Mouse (Mus musculus) forebrain, embryonic 16.5 days (tissue): ENCODE data around the gene Gsk3b. TPM values are rescaled to one million over a fixed set of nuclear protein-coding genes. Genes with fewer than 3 reads are reported as not detected.
"Not testable (repeated sequence)": the region's sequence is repeated elsewhere in the genome, so short reads cannot be mapped to it uniquely, and the experiment has no call there.

Source experiments
- ATAC-seq: fragments of 200-750 bp; cut with Nextera tagmentation; 2 replicates; pipeline ENCODE4 v1.8.0; 2017; ENCODE audit warnings: mild to moderate bottlenecking, moderate library complexity
- H3K27ac ChIP-seq: fragments of 300-500 bp; sonication (generic); 2 replicates; pipeline ENCODE4 v1.5.1; 2014; ENCODE audit warnings: low read length, control low read depth
- H3K27me3 ChIP-seq: fragments of 300-500 bp; sonication (generic); replicated peaks from 2 replicates; pipeline ENCODE4 v1.6.1; 2014; ENCODE audit warnings: low read length; ENCODE audit not compliant: control insufficient read depth, insufficient read depth
- H3K36me3 ChIP-seq: fragments of 300-500 bp; sonication (generic); 2 replicates; pipeline ENCODE4 v1.6.1; 2014; ENCODE audit not compliant: control insufficient read depth, insufficient read depth
- H3K4me1 ChIP-seq: fragments of 300-500 bp; sonication (generic); replicated peaks from 2 replicates; pipeline ENCODE4 v1.6.1; 2014; ENCODE audit warnings: low read length; ENCODE audit not compliant: control insufficient read depth, insufficient read depth
- H3K4me2 ChIP-seq: fragments of 300-500 bp; sonication (generic); 2 replicates; pipeline ENCODE4 v1.6.1; 2014; ENCODE audit warnings: mild to moderate bottlenecking, low read length, control low read depth
- H3K4me3 ChIP-seq: fragments of 300-500 bp; sonication (generic); replicated peaks from 2 replicates; pipeline ENCODE4 v1.5.1; 2014; ENCODE audit warnings: mild to moderate bottlenecking, low read length, control low read depth
- H3K9ac ChIP-seq: fragments of 300-500 bp; sonication (generic); replicated peaks from 2 replicates; pipeline ENCODE4 v1.6.1; 2014; ENCODE audit warnings: low read depth, low read length, control low read depth
- H3K9me3 ChIP-seq: fragments of 300-500 bp; sonication (generic); 2 replicates; pipeline ENCODE4 v1.6.1; 2016; ENCODE audit warnings: low read length; ENCODE audit not compliant: control insufficient read depth
- WGBS: fragments of 180-500 bp; shearing (Covaris S2); extraction: QIAGEN DNeasy Blood & Tissue Kit; methylation state at CpG from one replicate; pipeline ENCODE4 v1.1.7; 2014; 5-methylcytosine and 5-hydroxymethylcytosine counted together
- polyA plus RNA-seq: library from polyadenylated mRNA; unstranded; fragments of >200 nt; fragmentation: Nextera tagmentation; extraction: Ambion mirVana; gene quantifications from 2 replicates; pipeline ENCODE4 v1.2.1, GENCODE M21; 2015

Gene Gsk3b
- polyA plus RNA-seq, result 155 and 159 TPM in 2 replicates

GRCm38 (mm10) chr16:38088629-38089446, at the start of gene Gsk3b:
TSS of gene Gsk3b (plus strand) at chr16:38089001.
- H3K27me3 ChIP-seq, result no peaks in the 10 kb centered on the region
- peak; percentile 91 for ATAC-seq
- H3K9me3 ChIP-seq, result no peaks in the 10 kb centered on the region
- under 1% methylated on average over 67 of the region's 69 CpGs for WGBS
- peak within 1 kb of the TSS; percentile 99 for H3K9ac ChIP-seq
- peak within 1 kb of the TSS; percentile 58 for H3K4me2 ChIP-seq
- peaks cover 18% of the 10 kb centered on the region for H3K4me1 ChIP-seq
- peak within 1 kb of the TSS; percentile 100 for H3K4me3 ChIP-seq
- no peaks in the 10 kb centered on the region for H3K36me3 ChIP-seq
- peak within 1 kb of the TSS; percentile 100 for H3K27ac ChIP-seq

GRCm38 (mm10) chr16:38042160-38042559, 46.6 kb upstream of the Gsk3b start:
- H3K4me2 ChIP-seq, result no peak overlapping the region
- ATAC-seq, result no peak
- peaks cover 3% of the 10 kb centered on the region; the same call in 1 of the 2 replicates for H3K4me1 ChIP-seq
- 90% methylated on average over 1 of the region's 1 CpGs for WGBS
- H3K4me3 ChIP-seq, result no peak overlapping the region
- no peaks in the 10 kb centered on the region for H3K36me3 ChIP-seq
- no peak overlapping the region for H3K27ac ChIP-seq
- no peak overlapping the region for H3K9ac ChIP-seq
- H3K27me3 ChIP-seq, result no peaks in the 10 kb centered on the region
- H3K9me3 ChIP-seq, result no peaks in the 10 kb centered on the region

- H3K4me3 ChIP-seq, result no peak overlapping the region
- no peak overlapping the region for H3K9ac ChIP-seq
- H3K4me2 ChIP-seq, result no peak overlapping the region
- no peaks in the 10 kb centered on the region for H3K27me3 ChIP-seq
- ATAC-seq, result peak; percentile 92
- H3K4me1 ChIP-seq, result peaks cover 14% of the 10 kb centered on the region
- H3K36me3 ChIP-seq, result no peaks in the 10 kb centered on the region
- H3K27ac ChIP-seq, result no peak overlapping the region
- 65% methylated on average over 5 of the region's 5 CpGs for WGBS
- no peaks in the 10 kb centered on the region for H3K9me3 ChIP-seq
These were observed 44.2 kb upstream of the Gsk3b start for GRCm38 (mm10) chr16:38044551-38044950.

- Histone ChIP-seq H3K27me3 (no peaks in the 10 kb centered on the region), H3K4me3 (no peak overlapping the region), H3K4me2 (peak overlapping the region; percentile 26), H3K9ac (no peak overlapping the region), H3K36me3 (no peaks in the 10 kb centered on the region), H3K27ac (no peak overlapping the region), H3K9me3 (no peaks in the 10 kb centered on the region), H3K4me1 (peaks cover 14% of the 10 kb centered on the region)
- ATAC-seq, result no peak
- WGBS, result 49% methylated on average over 23 of the region's 23 CpGs
These were observed 40.8 kb upstream of the Gsk3b start for GRCm38 (mm10) chr16:38047781-38048558.

GRCm38 (mm10) chr16:38057898-38058297, 30.9 kb upstream of the Gsk3b start:
- no peak overlapping the region for H3K4me3 ChIP-seq
- H3K27me3 ChIP-seq, result no peaks in the 10 kb centered on the region
- no peak overlapping the region for H3K9ac ChIP-seq
- H3K4me1 ChIP-seq, result no peaks in the 10 kb centered on the region
- WGBS, result 92% methylated on average over 1 of the region's 1 CpGs
- H3K4me2 ChIP-seq, result no peak overlapping the region
- no peaks in the 10 kb centered on the region for H3K36me3 ChIP-seq
- no peaks in the 10 kb centered on the region for H3K9me3 ChIP-seq
- no peak overlapping the region for H3K27ac ChIP-seq
- no peak for ATAC-seq

- H3K27me3 ChIP-seq, result no peaks in the 10 kb centered on the region
- no peak overlapping the region for H3K27ac ChIP-seq
- 88% methylated on average over 3 of the region's 3 CpGs for WGBS
- H3K36me3 ChIP-seq, result no peaks in the 10 kb centered on the region
- no peaks in the 10 kb centered on the region for H3K4me1 ChIP-seq
- H3K9me3 ChIP-seq, result no peaks in the 10 kb centered on the region
- no peak overlapping the region for H3K4me2 ChIP-seq
- H3K4me3 ChIP-seq, result no peak overlapping the region
- ATAC-seq, result no peak
- no peak overlapping the region for H3K9ac ChIP-seq
These were observed 30.0 kb upstream of the Gsk3b start for GRCm38 (mm10) chr16:38058836-38059235.

GRCm38 (mm10) chr16:38059631-38060030, 29.2 kb upstream of the Gsk3b start:
- Histone ChIP-seq H3K4me2 (no peak overlapping the region), H3K27ac (no peak overlapping the region), H3K9me3 (no peaks in the 10 kb centered on the region), H3K9ac (no peak overlapping the region), H3K27me3 (no peaks in the 10 kb centered on the region), H3K4me1 (no peaks in the 10 kb centered on the region), H3K4me3 (no peak overlapping the region), H3K36me3 (no peaks in the 10 kb centered on the region)
- ATAC-seq, result no peak
- 94% methylated on average over 4 of the region's 4 CpGs for WGBS

GRCm38 (mm10) chr16:38073859-38074631, 14.8 kb upstream of the Gsk3b start:
- not testable (repeated sequence) for H3K27ac ChIP-seq
- ATAC-seq, result peak; percentile 93

GRCm38 (mm10) chr16:38080201-38080600, 8.6 kb upstream of the Gsk3b start:
- Histone ChIP-seq H3K4me1 (no peaks in the 10 kb centered on the region), H3K9me3 (no peaks in the 10 kb centered on the region), H3K4me2 (no peak overlapping the region), H3K27ac (no peak overlapping the region), H3K27me3 (no peaks in the 10 kb centered on the region), H3K36me3 (no peaks in the 10 kb centered on the region), H3K9ac (no peak overlapping the region), H3K4me3 (no peak overlapping the region)
- ATAC-seq, result no peak
- 68% methylated on average over 1 of the region's 1 CpGs for WGBS

More at GRCm38 (mm10) chr16:38073859-38074631, 14.8 kb upstream of the Gsk3b start:
- not testable (repeated sequence) for H3K4me2 ChIP-seq, H3K9ac ChIP-seq, H3K36me3 ChIP-seq, H3K27me3 ChIP-seq, H3K4me1 ChIP-seq, H3K4me3 ChIP-seq
- peaks cover 12% of the 10 kb centered on the region for H3K9me3 ChIP-seq
- 42% methylated on average over 1 of the region's 5 CpGs for WGBS
